Mouse (Mus musculus) T-helper 17 cell (primary cell): ENCODE measurements around the gene Phactr4.
"Not testable (repeated sequence)": the region's sequence is repeated elsewhere in the genome, so short reads cannot be mapped to it uniquely, and the experiment has no call there.

ENCODE experiments used
- in situ Hi-C, 2 experiments: fragments of 300-600 bp; cut with MboI, MseI; formaldehyde crosslinking; loops; 1 replicate in 1 of 2; 2 replicates in 1 of 2; pipeline ENCODE4 v1.15.1; 2025; ENCODE audit warnings: high pct_unique_total_duplicates in 2 of 2

The Phactr4 gene

DNA sequence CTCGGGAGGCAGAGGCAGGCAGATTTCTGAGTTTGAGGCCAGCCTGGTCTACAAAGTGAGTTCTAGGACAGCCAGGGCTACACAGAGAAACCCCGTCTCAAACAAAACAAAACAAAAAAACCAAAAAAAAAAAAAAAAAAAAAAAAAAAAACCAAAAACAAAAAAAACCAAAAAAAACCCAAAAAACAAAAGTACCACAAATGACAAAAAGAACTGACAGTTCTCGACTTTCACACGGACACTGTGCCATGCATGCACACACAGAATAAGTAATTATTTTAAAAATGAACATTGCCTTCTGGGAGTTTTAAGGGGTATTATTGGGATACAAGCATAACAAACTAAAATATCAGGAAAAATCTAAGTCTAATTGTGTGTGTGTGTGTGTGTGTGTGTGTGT, 9.0 kb downstream of the Phactr4 start:
- in situ Hi-C loops = not testable (repeated sequence)

DNA sequence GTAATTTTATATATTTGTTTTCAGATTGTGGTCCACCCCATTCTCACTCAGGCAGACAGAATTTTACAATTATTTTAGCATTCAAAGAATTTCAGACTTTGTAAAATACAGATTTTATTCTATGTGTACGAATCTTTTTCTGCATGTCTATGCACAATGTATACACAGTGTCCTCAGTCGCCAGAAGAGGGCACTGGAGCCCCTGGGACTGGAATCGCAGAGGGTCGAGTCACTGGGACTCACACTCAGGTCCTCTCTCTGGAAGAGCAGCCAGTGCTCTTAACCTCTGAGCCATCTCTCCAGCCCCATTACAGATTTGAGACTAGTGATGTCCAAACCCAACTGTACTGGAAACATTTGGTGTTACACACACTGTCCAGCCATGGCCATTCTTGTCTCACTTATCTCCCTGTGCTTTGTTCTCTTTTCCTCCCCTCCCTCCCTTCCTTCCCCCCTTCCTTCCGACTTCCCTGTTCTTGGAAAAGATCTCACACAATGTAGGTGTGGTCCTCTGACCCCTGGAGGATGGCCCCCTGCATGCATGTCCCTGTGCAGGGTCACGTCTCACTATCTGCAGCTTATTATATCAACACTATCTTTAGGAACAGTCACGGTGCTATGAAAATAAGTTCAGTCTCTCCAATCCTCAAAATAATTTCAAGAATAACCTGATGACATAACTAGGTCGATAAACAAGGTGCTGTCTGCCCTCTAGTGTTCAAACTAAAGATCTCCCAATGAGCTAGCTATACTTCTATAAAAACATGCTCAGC, 10.8 kb downstream of the Phactr4 start:
- in situ Hi-C loops = no loop called here

DNA sequence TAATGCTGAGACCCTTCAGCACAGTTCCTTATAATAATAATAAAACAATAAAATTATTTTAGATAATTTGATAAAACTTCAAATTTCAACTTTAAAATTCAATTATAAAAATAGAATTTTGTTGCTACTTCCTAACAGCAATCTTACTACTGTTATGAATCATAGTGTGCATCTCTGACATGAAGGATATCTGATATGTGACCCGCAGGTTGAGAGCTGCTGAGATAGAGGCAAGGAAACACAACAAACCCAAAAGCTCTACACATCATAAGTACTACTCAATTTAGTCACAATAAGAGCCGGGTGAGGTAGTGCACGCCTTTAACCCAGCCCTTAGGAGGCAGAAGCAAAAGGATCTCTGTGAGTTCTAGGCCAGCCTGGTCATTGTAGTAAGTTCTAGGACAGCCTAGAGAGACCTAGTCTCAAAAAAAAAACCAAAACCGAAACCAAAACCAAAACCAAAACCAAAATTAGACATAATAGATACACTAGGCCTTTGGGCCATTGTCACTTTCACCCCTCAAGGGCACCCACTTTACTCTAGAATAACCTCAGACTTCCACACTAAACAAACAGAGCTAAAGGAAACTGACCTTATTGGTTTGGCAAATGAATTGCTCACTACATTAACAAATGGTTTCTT, 12.6 kb downstream of the Phactr4 start:
- in situ Hi-C loops = no loop called here

DNA sequence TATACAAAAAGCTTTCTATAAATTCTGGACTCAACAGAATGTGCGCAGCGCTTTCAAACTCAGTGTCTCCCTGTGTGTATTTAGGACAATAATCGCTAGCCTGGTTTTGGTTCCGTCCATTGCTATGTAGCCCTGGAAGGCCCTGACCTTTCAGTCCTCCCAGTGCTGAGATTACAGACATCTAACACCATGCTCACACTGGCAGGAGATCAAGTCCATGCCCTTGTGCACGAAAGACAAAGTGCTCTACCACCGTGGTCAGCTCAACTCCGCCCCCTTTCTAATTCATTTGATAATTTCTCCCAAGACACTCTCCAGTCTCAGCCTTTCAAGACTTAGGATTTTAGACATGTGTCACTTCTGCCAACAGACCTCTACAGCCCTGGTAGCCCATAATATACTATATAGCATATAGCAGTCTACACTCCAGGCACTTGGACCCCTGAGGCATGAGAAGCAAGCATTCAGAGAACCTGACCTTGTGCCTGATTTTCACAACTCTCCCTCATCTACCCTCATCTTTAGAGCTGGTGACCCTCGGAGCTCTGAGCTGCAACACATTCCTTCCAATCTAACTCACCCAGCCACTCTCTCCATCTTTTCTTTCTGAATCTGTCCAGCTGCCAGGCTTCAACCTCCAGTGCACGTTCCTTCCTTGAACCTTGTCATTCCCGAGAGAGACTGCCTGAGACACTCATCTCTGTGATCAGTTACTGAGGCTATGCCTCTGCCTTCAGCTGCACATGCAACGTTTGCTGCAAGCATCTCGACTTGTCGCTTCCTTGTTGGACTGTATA, 15.7 kb downstream of the Phactr4 start:
- in situ Hi-C loops = no loop called here

DNA sequence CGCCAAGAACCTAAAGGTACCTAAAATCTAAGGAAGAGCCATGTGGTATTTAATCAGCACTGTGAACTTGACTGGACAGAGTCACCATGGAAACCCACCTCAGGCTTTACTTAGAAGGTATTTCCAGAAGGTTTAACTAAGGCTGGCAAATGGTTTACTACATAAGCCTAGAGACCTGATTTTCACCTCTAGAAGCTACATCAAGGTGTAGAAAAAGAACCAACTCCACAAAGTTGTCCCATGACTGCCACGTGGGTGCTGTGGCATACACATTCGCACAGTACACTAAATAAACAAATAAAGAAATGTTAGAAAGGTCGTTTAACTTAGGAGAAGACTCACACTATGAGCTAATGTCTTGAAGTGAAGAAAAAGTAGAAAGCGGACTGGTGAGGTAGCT, 17.7 kb downstream of the Phactr4 start:
- in situ Hi-C loops = no loop called here

DNA sequence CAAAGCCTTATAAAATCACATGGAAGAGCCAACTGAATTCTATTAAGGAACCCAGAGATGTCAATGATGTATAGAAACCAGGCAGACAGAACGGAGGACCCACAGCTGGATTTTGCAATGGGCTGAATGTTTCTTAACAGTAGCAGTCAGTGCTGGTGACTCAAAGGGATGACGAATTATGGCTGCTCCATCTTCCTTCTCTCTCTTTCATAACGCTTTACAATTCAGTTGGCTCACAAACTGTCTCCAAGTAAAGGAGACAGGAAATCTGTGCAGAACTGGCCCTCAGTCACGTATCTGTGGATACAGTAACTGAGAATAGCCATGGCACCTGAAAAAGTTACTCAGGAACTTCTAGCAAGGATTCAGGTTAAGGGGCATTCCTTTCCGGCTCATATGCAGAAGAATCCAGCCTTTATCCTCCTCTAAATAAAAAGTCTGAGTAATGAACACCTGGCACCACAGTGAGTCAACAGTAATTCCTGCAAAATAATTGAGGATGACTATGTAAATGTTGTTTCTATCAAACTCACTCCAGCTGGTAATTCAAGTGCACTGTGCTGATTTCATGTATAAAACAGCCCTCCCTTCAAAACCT, 19.1 kb downstream of the Phactr4 start:
- in situ Hi-C loops = no loop called here

DNA sequence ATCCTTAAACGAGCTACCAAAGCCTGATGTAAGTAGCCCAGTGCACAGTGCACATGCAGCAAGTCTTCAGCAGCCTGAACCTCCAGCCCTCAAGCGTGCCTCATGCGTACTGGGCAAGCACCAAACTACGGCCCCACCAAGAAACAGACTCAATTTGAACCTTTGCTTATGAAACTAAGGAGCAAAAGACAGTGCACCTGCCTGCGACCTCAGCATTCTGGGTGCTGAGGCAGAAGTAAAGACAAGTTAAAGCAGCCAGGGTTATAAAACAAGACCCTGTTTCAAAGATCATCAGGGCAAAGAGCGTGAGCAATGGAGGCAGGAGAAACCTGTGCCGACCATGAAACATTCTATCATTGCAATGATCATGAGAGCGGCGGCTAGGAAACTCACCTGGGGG, 21.3 kb downstream of the Phactr4 start:
- in situ Hi-C loops = no loop called here

DNA sequence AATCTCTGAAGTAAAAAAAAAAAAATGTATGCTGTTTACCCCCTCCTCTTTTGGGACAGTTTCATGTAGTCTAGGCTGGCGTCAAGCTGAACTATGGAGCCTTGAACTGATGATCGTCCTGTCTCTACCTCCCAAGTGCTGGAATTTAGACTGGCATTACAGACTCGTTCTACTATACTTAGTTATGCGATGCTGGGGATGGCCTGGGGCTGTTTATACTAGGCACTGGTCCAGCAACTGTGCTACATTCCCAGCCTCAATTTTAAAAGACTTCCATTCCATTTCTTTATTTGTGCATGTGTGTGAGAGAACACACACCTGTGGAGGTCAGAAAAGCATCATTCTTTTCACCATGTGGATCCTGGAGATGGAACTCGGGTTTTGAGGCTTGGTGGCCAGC, 23.4 kb downstream of the Phactr4 start:
- in situ Hi-C loops = no loop called here

DNA sequence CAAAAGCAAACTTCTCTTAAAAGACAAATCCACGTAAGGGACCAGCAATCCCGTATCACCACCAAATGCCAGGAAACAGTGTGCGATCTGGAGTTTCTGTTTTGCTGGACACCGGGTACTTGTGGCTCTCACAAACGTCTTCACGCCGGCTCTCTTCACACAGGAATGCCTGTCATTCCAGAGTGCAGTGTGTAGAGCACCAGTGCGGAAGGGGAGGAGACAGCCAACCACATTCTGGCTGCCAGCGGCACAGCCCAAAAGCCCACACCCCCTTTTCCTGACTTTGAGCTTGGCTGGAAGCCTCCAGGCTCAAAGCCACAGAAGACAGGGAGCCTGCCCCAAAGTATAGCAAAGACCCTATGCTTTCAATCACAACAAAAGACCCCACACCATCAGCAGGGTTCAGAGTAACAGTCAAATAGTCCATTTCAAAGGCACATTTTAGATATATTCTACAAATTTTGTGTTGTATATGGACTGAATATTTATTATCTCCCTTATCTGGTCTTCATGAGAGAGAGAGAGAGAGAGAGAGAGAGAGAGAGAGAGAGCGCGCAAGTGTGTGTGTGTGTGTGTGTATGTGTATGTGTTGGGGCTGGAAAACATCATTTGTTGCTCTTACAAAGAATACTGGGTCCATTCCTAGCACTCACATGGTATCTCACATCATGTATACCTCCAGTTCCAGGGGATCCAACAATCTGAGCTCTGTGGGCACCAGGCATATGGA, 24.1 kb downstream of the Phactr4 start:
- in situ Hi-C loops = no loop called here

DNA sequence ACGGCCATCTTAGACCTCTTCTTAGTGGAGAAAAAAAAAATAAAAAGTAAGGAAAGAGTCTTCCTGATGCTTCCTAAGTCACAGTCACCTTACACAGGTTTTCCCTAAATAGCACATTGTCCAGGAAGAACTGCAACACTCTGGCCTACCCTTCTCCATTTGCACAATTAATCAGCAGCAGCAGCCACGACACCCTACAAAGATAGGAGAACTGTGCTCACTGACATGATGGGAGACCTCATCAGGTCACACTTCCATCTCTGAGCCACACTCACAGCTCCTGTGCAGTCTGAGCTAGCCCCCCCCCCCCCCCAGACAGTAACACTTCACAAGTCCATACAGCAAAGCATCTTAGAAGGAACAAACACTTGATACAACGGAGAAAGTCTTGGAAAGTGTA, 25.2 kb downstream of the Phactr4 start:
- in situ Hi-C loops = no loop called here

DNA sequence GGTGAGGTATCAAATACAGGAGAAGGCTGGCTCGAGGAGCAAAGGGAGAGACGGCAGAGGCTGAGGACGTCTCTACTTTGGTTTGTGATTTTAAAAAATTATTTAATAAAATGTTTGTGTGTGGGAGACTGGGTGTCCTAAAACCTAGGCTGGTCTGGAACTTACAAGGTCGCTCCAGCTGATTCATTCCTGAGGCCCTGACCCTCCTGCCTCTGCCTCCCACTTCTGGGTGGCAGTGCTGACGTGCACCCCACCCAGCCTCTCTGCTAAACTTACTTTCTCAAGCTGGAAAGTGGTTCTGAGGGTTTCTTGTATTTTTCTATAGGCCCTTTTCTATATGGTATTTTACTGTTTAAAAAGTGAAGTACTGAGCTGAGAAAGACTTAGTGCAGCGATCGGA, 26.0 kb downstream of the Phactr4 start:
- in situ Hi-C loops = no loop called here

DNA sequence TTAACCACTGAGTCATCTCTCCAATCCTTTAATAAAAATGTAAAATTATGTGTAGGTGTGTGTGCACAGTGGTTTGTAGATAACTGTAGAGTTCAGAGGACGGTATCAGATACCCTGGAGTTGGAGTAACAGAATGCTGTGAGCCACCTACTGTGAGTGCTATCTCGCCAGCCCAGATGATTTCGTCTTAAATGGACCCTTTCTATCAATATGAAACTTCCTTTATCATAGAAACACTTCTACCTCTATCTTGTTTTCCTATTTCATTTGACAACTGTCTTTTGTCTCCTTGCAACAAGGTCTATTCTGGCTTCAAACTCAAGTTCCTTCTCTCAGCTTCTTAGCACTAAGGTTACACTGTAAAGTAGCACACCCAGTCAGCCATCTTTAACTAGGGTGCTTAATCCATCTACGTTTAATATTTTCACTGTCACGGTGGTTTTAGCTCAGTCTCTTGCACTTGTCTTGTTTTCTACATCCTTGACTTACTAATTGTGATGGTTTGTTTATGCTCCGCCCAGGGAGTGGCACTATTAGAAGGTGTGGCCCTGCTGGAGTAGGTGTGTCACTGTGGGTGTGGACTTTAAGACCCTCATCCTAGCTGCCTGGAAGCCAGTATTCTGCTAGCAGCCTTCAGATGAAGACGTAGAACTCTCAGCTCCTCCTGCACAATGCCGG, 31.1 kb downstream of the Phactr4 start:
- in situ Hi-C loops = no loop called here

DNA sequence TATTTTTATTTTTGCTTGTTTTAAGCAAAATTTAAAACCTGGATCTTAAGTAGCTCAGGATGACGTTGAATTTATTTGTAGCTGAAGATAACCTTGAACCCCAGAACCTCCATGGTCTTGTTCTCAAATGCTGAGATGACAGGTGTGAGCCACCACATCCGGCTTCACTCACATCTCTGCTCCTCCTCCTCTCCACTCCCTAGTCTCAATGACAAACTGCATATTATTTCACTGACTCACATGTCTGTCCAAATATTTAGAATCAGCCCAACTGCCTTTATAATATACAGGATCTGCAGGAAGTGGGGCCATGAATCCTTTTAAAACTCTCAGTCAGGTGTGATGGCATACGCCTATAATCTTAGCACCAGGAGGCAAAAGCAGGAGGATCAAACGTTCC, 33.0 kb downstream of the Phactr4 start:
- in situ Hi-C loops = no loop called here

DNA sequence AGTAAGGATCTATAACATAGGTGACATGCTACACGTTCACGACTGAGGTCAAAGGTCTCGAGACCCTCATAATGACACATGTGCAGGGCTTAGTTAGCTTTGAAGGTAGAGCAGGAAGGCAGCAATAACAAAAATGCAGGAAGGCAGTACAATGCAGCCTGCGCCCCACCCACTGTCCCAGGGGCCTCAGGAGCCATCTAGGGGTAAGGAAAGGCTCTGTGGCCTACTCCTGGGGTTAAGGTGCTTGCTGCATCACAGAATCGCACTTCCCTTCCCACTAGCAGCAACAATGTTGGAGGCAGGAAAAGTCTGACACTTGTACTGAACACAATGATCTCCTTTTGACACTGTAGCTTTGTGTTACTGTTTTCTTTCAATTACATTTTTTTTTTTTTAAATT, 34.7 kb downstream of the Phactr4 start:
- in situ Hi-C loops = no loop called here

DNA sequence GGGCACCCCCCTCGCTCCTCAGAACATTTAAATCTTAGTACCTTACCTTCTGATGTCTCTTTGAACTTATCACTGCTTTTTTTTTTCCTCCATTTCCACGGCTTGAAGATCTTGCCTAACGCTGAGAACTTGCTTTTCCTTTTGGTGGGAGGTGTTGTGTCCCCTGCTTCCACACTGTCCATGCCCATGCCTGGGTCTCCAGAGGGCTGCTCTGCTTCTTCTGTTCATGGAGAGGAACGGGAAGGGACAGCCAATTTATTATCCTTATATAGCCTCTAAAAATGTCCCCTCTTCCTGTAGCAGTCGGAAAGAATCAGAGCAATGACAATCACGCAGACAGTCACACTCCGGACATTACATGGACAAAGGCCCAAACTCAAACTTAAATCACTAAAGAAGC, 35.4 kb downstream of the Phactr4 start:
- in situ Hi-C loops = no loop called here

DNA sequence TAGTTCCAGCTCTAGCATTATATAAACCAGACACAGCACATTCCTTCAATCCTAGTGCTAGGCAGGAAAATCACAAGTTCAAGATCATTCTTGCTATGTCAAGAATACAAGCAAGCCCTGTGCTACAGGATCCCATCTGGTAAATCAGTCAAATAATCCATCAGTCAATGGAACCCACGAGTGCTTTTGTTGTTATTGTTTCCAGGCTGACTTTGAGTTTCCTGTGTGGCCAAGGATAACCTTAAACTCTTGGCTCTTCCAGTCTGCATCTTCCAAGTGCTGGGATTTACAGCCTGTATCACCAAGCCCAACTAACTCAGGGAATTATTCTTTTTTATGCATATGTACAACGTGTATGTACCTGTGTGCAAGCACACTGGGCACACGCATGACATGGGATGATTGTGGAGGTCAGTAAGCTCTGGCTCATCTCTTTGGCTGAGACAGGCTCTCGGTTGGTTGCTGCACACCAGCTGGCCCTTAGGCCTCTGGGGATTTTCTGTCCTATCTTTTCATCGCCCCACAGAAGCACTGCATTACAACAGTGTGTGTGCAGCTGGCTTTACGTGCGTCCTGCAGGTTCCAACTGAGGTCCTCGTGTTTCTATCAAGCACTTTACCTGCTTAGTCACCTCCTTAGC, 36.4 kb downstream of the Phactr4 start:
- in situ Hi-C loops = no loop called here

DNA sequence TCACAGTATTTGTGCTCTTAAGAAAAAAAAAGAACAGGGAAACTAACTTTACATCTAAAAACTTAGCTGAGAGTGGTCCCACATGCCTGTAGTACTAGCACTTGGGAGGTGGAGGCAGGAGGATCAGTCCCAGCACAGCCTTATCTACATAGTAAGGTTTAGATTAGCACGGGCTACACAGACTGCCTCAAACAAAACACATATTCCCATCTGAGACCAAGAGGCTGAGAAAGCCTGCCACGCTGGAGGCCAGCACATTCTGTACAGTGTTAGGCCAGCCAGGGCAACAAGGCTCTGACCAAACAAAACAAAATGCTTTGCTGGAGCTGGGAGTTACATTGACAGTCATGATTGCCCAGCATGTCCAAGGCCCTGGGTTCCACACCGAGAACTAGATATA, 38.8 kb downstream of the Phactr4 start:
- in situ Hi-C loops = no loop called here

DNA sequence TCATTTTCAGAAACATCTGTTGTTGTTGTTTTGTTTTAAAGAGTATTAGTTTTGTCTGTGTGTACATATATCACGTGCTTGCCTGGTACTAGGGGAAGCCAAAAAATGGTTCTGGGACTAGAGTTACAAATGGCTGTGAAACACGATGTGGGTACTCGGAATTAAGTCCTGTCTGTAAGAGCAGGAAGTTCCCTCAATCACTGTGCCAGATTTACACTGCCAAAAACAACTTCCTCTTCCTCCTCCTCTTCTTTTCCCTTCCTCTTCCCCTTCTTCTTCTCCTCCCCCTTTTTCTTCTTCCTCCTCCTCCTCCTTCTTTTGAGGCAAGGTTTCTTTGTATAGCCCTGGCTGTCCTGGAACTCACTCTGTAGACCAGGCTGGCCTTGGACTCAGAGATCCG, 40.0 kb downstream of the Phactr4 start:
- in situ Hi-C loops = no loop called here

DNA sequence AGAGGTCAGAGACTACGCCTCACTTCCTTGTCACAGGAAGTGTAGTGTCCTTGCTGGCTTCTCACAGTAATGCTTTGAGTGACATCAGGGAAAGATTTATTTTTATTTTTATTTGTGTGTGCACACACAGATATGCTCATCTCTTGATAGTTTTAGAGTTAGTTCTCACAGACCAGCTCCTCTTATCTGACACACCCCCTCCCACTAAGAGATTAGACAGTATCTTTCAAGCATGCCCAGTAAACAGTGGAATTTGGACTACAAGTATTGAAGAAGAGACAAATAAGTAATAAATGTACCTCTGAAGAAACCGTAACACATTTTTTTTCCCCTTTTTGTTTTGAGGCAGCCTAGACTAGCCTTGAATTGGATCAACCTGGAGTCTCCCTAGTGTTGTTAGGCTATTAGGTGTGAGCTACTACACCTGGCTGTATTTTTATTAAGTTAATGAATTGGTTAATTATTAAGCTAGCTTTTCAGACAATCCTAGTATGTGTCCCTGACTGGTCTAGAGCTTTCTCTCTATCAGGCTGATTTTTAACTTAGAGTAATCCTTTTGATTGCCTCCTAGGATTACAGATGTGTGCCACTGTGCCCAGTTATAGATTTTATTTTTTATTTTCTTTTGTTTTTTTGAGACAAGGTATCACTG, 41.2 kb downstream of the Phactr4 start:
- in situ Hi-C loops = no loop called here

DNA sequence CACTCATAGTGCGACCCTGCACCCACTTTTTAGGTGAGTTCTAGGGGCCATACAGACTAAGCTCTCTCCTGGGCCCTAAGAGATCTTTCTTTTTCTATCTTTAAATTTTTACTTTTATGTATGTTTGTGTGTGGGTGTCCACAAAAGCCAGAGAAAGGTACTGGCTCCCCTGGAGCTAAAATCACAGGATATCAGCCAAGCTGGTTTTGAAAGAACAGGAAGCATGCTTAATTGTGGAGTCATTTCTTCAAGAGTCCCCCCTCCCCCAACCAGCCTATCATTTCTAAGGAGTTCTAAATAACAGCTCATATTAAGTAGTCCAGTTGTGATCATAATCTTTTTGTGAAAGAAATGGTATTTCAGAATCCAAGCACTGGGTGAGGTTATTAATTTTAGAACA, 48.5 kb downstream of the Phactr4 start:
- in situ Hi-C loops = no loop called here
